Mouse (Mus musculus): Measurements from ENCODE around the gene Gm20479. TPM values are rescaled to one million over a fixed set of nuclear protein-coding genes. Genes with fewer than 3 reads are reported as not detected.

The Gm20479 gene
- total RNA-seq (2014; fragmentation: Nextera tagmentation): not detected in 2 replicates
- 1.3 TPM in 1 of 2 replicates, not detected in the other for total RNA-seq (2017)
- 1.2 and 1.4 TPM in 2 replicates for polyA plus RNA-seq (2012)

DNA sequence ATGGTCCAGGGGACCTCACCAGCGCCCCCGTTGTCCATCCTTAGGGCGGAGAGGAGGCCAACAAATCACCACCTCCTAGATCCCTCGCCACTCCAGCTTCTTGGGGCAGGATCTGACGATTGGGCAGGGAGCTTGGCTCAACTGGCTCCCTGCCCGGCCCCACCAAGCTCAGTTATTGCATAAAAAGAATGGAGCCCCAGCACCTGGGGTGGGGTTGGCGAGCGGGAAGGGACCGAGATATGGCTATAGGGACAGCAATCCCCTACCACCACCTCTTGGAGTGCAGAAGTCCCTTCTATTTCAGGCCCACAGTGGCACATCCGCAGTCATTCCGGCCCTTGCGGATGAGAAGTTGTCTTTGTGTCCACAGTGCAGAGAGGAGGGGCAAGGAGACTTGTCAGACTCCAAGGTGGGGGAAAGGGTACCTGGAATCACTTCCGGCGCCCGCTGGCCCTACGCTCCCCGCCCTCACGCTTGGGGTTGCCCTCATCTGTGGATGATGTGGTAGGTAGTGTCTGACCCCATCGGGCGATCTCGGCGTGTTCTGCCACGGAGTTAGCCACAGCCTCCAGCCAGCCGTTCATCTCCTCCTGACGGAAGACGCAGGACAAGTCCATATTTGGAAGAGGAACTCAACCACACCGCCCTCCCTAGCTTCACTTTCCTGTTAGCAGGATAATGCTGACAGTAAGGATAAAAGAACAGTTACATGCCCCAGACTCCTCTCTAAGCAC, at the start of gene Gm20479:
Gm20479 (minus strand) TSS at position 559 of the 734 bp plus-strand sequence.
- no peak for TF ChIP-seq GATA2 (IDR thresholded peaks at IDR 0.05; ENCODE audit: borderline replicate concordance, low read depth, low read length)
- no peak for TF ChIP-seq POLR2AphosphoS5 (IDR thresholded peaks at IDR 0.05; ENCODE audit: insufficient replicate concordance, low read depth, low read length)
- TF ChIP-seq TAL1 (conservative IDR thresholded peaks at IDR 0.05; ENCODE audit: low read depth, low read length): no peak
- no peak for TF ChIP-seq GATA1 (IDR thresholded peaks at IDR 0.05; ENCODE audit: borderline replicate concordance, low read length)
- TF ChIP-seq CTCF (IDR thresholded peaks at IDR 0.05; ENCODE audit: low read depth, low read length): no peak
- Histone ChIP-seq H3K4me3 (ENCODE audit: low read depth, low read length) (peak within 1 kb of the TSS; percentile 81), H3K27me3 (ENCODE audit: insufficient read depth, low read length) (no peaks in the 10 kb centered on the region), H3K4me1 (ENCODE audit: insufficient read depth, low read depth, low read length) (peaks cover 74% of the 10 kb centered on the region), H3K9me3 (replicated peaks) (no peaks in the 10 kb centered on the region), H3K36me3 (replicated peaks) (peaks cover 19% of the 10 kb centered on the region)
- ATAC-seq (ENCODE audit: extremely low read depth, insufficient number of reproducible peaks, low FRiP score, poor library complexity, severe bottlenecking) (no peak), DNase-seq (ENCODE audit: low spot score) (peak; percentile 36)

DNA sequence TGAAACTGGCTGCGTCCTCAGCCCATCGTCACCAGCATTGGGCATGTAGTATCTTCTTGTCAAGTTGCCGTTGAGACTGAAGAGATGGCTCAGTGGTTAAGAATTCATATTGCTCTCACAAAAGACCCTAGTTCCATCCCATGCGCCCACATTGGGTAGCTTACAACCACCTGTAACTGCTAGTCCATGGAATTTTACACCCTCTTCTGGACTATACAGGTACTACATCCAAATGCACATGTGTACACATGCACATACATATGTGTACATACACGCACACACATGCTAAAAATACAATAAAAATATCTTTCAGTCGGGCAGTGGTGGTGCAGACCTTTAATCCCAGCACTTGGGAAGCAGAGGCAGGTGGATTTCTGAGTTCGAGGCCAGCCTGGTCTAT, 49.3 kb upstream of the Gm20479 start:
- Histone ChIP-seq H3K4me3 (ENCODE audit: low read depth, low read length) (no peak overlapping the region), H3K27me3 (ENCODE audit: insufficient read depth, low read length) (peaks cover 23% of the 10 kb centered on the region), H3K4me1 (ENCODE audit: insufficient read depth, low read depth, low read length) (peaks cover 4% of the 10 kb centered on the region), H3K9me3 (replicated peaks) (peaks cover 27% of the 10 kb centered on the region), H3K36me3 (replicated peaks) (no peaks in the 10 kb centered on the region)
- DNase-seq (ENCODE audit: low spot score): no peak
- TF ChIP-seq POLR2AphosphoS5 (IDR thresholded peaks at IDR 0.05; ENCODE audit: insufficient replicate concordance, low read depth, low read length) (no peak), GATA2 (IDR thresholded peaks at IDR 0.05; ENCODE audit: borderline replicate concordance, low read depth, low read length) (no peak), TAL1 (conservative IDR thresholded peaks at IDR 0.05; ENCODE audit: low read depth, low read length) (no peak), GATA1 (IDR thresholded peaks at IDR 0.05; ENCODE audit: borderline replicate concordance, low read length) (no peak), CTCF (IDR thresholded peaks at IDR 0.05; ENCODE audit: low read depth, low read length) (no peak)
- no peak for ATAC-seq (ENCODE audit: extremely low read depth, insufficient number of reproducible peaks, low FRiP score, poor library complexity, severe bottlenecking)

DNA sequence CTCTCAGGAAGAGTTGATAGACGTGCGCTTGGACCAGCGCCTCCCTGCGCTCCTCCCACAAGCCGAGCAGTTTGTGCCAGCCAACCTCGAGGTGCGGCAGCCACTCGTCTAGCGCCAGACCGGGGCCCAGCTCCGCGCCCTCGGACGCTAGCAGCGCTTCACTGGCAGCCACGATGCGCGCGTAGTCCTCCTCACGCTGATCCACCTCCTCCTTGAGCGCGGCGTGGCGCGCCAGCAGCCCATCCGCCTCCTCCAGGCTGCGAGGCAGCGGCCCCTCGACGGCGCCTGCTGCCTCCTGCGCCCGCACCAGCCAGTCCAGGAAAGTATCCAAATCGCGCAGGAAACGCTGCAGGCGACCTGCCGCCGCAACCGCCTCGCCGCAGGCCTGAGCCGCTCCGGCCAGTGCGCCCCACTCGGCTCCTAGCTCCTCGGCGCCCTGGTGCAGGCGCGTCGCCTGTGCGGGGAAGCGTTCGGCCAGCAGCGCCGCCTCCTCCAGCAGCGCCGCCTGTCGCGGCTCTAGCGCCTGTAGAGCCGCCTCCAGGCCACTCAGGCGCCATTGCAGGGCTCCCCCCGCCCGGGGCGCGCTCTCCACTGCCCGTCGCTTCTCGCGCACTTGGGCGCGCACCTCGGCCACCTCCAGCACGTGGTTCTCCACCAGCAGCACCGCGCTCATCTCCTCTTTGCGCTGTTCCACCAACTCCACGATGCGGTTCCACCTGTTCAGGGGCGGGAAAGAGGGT, 47.2 kb upstream of the Gm20479 start:
- H3K4me3 ChIP-seq (ENCODE audit: low read depth, low read length): no peak overlapping the region; the same call in 1 of the 2 replicates
- TF ChIP-seq TAL1 (conservative IDR thresholded peaks at IDR 0.05; ENCODE audit: low read depth, low read length) (no peak), CTCF (IDR thresholded peaks at IDR 0.05; ENCODE audit: low read depth, low read length) (no peak), GATA2 (IDR thresholded peaks at IDR 0.05; ENCODE audit: borderline replicate concordance, low read depth, low read length) (no peak), POLR2AphosphoS5 (IDR thresholded peaks at IDR 0.05; ENCODE audit: insufficient replicate concordance, low read depth, low read length) (no peak), GATA1 (IDR thresholded peaks at IDR 0.05; ENCODE audit: borderline replicate concordance, low read length) (no peak)
- ATAC-seq (ENCODE audit: extremely low read depth, insufficient number of reproducible peaks, low FRiP score, poor library complexity, severe bottlenecking) (no peak), DNase-seq (ENCODE audit: low spot score) (no peak)
- H3K36me3 ChIP-seq (replicated peaks): no peaks in the 10 kb centered on the region
- peaks cover 4% of the 10 kb centered on the region for H3K4me1 ChIP-seq (ENCODE audit: insufficient read depth, low read depth, low read length)
- peaks cover 34% of the 10 kb centered on the region for H3K27me3 ChIP-seq (ENCODE audit: insufficient read depth, low read length)
- H3K9me3 ChIP-seq (replicated peaks): peaks cover 27% of the 10 kb centered on the region

DNA sequence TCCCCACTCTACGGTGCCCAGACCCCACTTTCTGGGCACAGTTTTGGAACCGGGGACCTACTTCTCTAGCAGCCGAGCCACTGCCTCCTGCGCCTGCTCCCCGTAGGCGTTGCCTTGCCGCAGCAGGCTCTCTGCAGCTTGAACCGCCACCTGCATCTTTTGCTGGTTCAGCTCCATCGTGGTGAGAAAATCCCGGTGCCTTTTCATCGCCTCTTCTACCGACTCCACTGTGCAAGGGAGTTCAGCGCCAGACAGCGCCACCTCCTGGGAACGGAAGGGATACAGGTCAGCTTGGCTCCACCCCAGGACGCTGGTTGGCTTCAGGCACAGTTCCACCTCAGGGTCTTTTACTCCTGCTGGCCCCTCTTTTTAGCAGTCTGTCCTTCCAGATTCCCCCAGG, 45.5 kb upstream of the Gm20479 start:
- Histone ChIP-seq H3K27me3 (ENCODE audit: insufficient read depth, low read length) (peaks cover 23% of the 10 kb centered on the region), H3K4me3 (ENCODE audit: low read depth, low read length) (no peak overlapping the region), H3K9me3 (replicated peaks) (peaks cover 12% of the 10 kb centered on the region), H3K4me1 (ENCODE audit: insufficient read depth, low read depth, low read length) (peaks cover 4% of the 10 kb centered on the region), H3K36me3 (replicated peaks) (no peaks in the 10 kb centered on the region)
- ATAC-seq (ENCODE audit: extremely low read depth, insufficient number of reproducible peaks, low FRiP score, poor library complexity, severe bottlenecking) (no peak), DNase-seq (ENCODE audit: low spot score) (peak; percentile 27)
- TF ChIP-seq POLR2AphosphoS5 (IDR thresholded peaks at IDR 0.05; ENCODE audit: insufficient replicate concordance, low read depth, low read length): no peak
- TF ChIP-seq TAL1 (conservative IDR thresholded peaks at IDR 0.05; ENCODE audit: low read depth, low read length): no peak
- peak; percentile 43 for TF ChIP-seq CTCF (IDR thresholded peaks at IDR 0.05; ENCODE audit: low read depth, low read length)
- TF ChIP-seq GATA1 (IDR thresholded peaks at IDR 0.05; ENCODE audit: borderline replicate concordance, low read length): no peak

DNA sequence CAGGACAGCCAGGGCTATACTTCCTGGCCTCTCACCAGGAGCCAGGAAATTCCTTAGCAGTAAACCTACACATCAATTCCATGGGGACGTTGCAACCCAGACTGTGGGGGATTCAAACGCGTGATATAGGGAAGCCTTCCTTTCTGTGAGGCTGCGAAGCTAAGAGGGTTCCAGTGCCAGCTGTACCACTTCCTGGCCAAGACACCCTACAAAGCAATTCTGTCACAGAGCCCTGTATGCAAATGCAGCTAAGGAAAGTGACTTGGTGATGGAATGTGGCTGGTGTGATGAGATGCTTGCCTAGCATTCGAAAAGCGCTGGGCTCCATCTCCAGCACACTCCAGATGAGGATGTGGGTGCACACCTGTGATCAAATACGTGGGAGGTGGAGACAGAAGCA, 43.3 kb upstream of the Gm20479 start:
- ATAC-seq (ENCODE audit: extremely low read depth, insufficient number of reproducible peaks, low FRiP score, poor library complexity, severe bottlenecking): no peak
- H3K9me3 ChIP-seq (replicated peaks): peaks cover 10% of the 10 kb centered on the region
- TF ChIP-seq CTCF (IDR thresholded peaks at IDR 0.05; ENCODE audit: low read depth, low read length): no peak
- no peak for TF ChIP-seq TAL1 (conservative IDR thresholded peaks at IDR 0.05; ENCODE audit: low read depth, low read length)
- no peak for TF ChIP-seq GATA1 (IDR thresholded peaks at IDR 0.05; ENCODE audit: borderline replicate concordance, low read length)
- TF ChIP-seq GATA2 (IDR thresholded peaks at IDR 0.05; ENCODE audit: borderline replicate concordance, low read depth, low read length): no peak
- TF ChIP-seq POLR2AphosphoS5 (IDR thresholded peaks at IDR 0.05; ENCODE audit: insufficient replicate concordance, low read depth, low read length): no peak
- no peaks in the 10 kb centered on the region for H3K36me3 ChIP-seq (replicated peaks)
- peaks cover 21% of the 10 kb centered on the region for H3K4me1 ChIP-seq (ENCODE audit: insufficient read depth, low read depth, low read length)
- peaks cover 40% of the 10 kb centered on the region for H3K27me3 ChIP-seq (ENCODE audit: insufficient read depth, low read length)
- no peak overlapping the region for H3K4me3 ChIP-seq (ENCODE audit: low read depth, low read length)
- DNase-seq (ENCODE audit: low spot score): no peak

Measured in G1E (cell line).